Mouse (Mus musculus) embryonic facial prominence, embryonic 15.5 days (tissue): ENCODE data around the gene Ryk. TPM values are rescaled to one million over a fixed set of nuclear protein-coding genes. Genes with fewer than 3 reads are reported as not detected.

Source experiments
- ATAC-seq: fragments of 200-750 bp; cut with Nextera tagmentation; 2 replicates; pipeline ENCODE4 v1.8.0; 2017; ENCODE audit warnings: low read depth, moderate TSS enrichment; ENCODE audit not compliant: insufficient number of reproducible peaks, low FRiP score, low TSS enrichment
- H3K27ac ChIP-seq: fragments of 300-500 bp; sonication (generic); replicated peaks from 2 replicates; pipeline ENCODE4 v1.5.1; 2015; ENCODE audit warnings: mild to moderate bottlenecking, inconsistent platforms
- H3K27me3 ChIP-seq: fragments of 300-500 bp; sonication (generic); 2 replicates; pipeline ENCODE4 v1.6.1; 2015; ENCODE audit warnings: inconsistent platforms
- H3K36me3 ChIP-seq: fragments of 300-500 bp; sonication (generic); 2 replicates; pipeline ENCODE4 v1.6.1; 2015; ENCODE audit warnings: mild to moderate bottlenecking, inconsistent platforms
- H3K4me1 ChIP-seq: fragments of 300-500 bp; sonication (generic); 2 replicates; pipeline ENCODE4 v1.6.1; 2015; ENCODE audit warnings: inconsistent platforms
- H3K4me2 ChIP-seq: fragments of 300-500 bp; sonication (generic); replicated peaks from 2 replicates; pipeline ENCODE4 v1.6.1; 2015; ENCODE audit warnings: mild to moderate bottlenecking, inconsistent platforms
- H3K4me3 ChIP-seq: fragments of 300-500 bp; sonication (generic); replicated peaks from 2 replicates; pipeline ENCODE4 v1.5.1; 2015; ENCODE audit warnings: mild to moderate bottlenecking, inconsistent platforms
- H3K9ac ChIP-seq: fragments of 300-500 bp; sonication (generic); 2 replicates; pipeline ENCODE4 v1.6.1; 2015; ENCODE audit warnings: inconsistent platforms
- H3K9me3 ChIP-seq: fragments of 300-500 bp; sonication (generic); replicated peaks from 2 replicates; pipeline ENCODE4 v1.6.1; 2016; ENCODE audit warnings: inconsistent platforms
- WGBS: fragments of 180-500 bp; shearing (Covaris S2); methylation state at CpG from one replicate; pipeline ENCODE4 v1.1.7; 2015; 5-methylcytosine and 5-hydroxymethylcytosine counted together
- polyA plus RNA-seq: library from polyadenylated mRNA; unstranded; fragments of >200 nt; fragmentation: Nextera tagmentation; extraction: Ambion mirVana; gene quantifications from 2 replicates; pipeline ENCODE4 v1.2.1, GENCODE M21; 2015

Ryk gene
- polyA plus RNA-seq, 1 experiment from 2014 or later, result 24.8 TPM

- Histone ChIP-seq H3K4me3 (peak overlapping the region; percentile 93), H3K9me3 (no peaks in the 10 kb centered on the region), H3K4me2 (peak overlapping the region; percentile 59), H3K4me1 (peaks cover 43% of the 10 kb centered on the region), H3K27me3 (no peaks in the 10 kb centered on the region), H3K27ac (peak overlapping the region; percentile 92), H3K36me3 (no peaks in the 10 kb centered on the region), H3K9ac (no peak overlapping the region)
- WGBS, result 19% methylated on average over 10 of the region's 10 CpGs
- peak; percentile 5; the same call in 1 of the 2 replicates for ATAC-seq
These were observed 339 bp upstream of the Ryk start for GRCm38 (mm10) chr9:102834414-102834741.

- Histone ChIP-seq H3K4me3 (peak overlapping the region; percentile 93), H3K9ac (0 out of 2 replicates have a peak overlapping the region, but pooled peaks have one; percentile 4), H3K27me3 (no peaks in the 10 kb centered on the region), H3K4me1 (peaks cover 60% of the 10 kb centered on the region), H3K4me2 (peak overlapping the region; percentile 59), H3K36me3 (no peaks in the 10 kb centered on the region), H3K9me3 (no peaks in the 10 kb centered on the region), H3K27ac (peak overlapping the region; percentile 92; the same call in 1 of the 2 replicates)
- no peak for ATAC-seq
- WGBS, result 30% methylated on average over 9 of the region's 9 CpGs
These were observed 1.6 kb downstream of the Ryk start for GRCm38 (mm10) chr9:102836279-102836678.

GRCm38 (mm10) chr9:102840792-102841778 lies 6.4 kb downstream of the Ryk start:
- H3K4me3 ChIP-seq, result no peak overlapping the region
- peak overlapping the region; percentile 15 for H3K4me2 ChIP-seq
- no peak for ATAC-seq
- no peak overlapping the region; the same call in 1 of the 2 replicates for H3K27ac ChIP-seq
- no peaks in the 10 kb centered on the region for H3K9me3 ChIP-seq
- H3K9ac ChIP-seq, result no peak overlapping the region
- WGBS, result 16% methylated on average over 16 of the region's 16 CpGs
- peaks cover 75% of the 10 kb centered on the region for H3K4me1 ChIP-seq
- H3K27me3 ChIP-seq, result no peaks in the 10 kb centered on the region
- H3K36me3 ChIP-seq, result no peaks in the 10 kb centered on the region

GRCm38 (mm10) chr9:102841832-102842231 lies 7.1 kb downstream of the Ryk start:
- WGBS, result 21% methylated on average over 1 of the region's 1 CpGs
- H3K9me3 ChIP-seq, result no peaks in the 10 kb centered on the region
- 0 out of 2 replicates have a peak, but pooled peaks have one; percentile 11 for ATAC-seq

GRCm38 (mm10) chr9:102842498-102842897 lies 7.8 kb downstream of the Ryk start:
- 22% methylated on average over 8 of the region's 8 CpGs for WGBS
- H3K4me3 ChIP-seq, result no peak overlapping the region
- H3K4me1 ChIP-seq, result peaks cover 76% of the 10 kb centered on the region
- no peaks in the 10 kb centered on the region for H3K9me3 ChIP-seq
- no peaks in the 10 kb centered on the region for H3K27me3 ChIP-seq
- no peak overlapping the region for H3K9ac ChIP-seq
- peak overlapping the region; percentile 69 for H3K27ac ChIP-seq
- H3K4me2 ChIP-seq, result peak overlapping the region; percentile 25
- peak; percentile 77 for ATAC-seq
- no peaks in the 10 kb centered on the region for H3K36me3 ChIP-seq

More at GRCm38 (mm10) chr9:102841832-102842231, 7.1 kb downstream of the Ryk start:
- Histone ChIP-seq H3K9ac (no peak overlapping the region), H3K4me2 (0 out of 2 replicates have a peak overlapping the region, but pooled peaks have one; percentile 25), H3K27ac (peak overlapping the region; percentile 69; the same call in 1 of the 2 replicates), H3K27me3 (no peaks in the 10 kb centered on the region), H3K4me1 (peaks cover 74% of the 10 kb centered on the region), H3K36me3 (no peaks in the 10 kb centered on the region), H3K4me3 (no peak overlapping the region)

- ATAC-seq, result no peak
- WGBS, result 31% methylated on average over 4 of the region's 4 CpGs
These were observed 8.9 kb downstream of the Ryk start for GRCm38 (mm10) chr9:102843577-102843976.

GRCm38 (mm10) chr9:102845851-102846250 lies 11.1 kb downstream of the Ryk start:
- no peak overlapping the region for H3K4me2 ChIP-seq
- no peaks in the 10 kb centered on the region for H3K36me3 ChIP-seq
- no peak overlapping the region for H3K27ac ChIP-seq
- peaks cover 69% of the 10 kb centered on the region for H3K4me1 ChIP-seq
- no peak for ATAC-seq
- H3K9ac ChIP-seq, result no peak overlapping the region
- no peaks in the 10 kb centered on the region for H3K9me3 ChIP-seq
- no peaks in the 10 kb centered on the region for H3K27me3 ChIP-seq
- no peak overlapping the region for H3K4me3 ChIP-seq
- WGBS, result 74% methylated on average over 6 of the region's 6 CpGs

More at GRCm38 (mm10) chr9:102843577-102843976, 8.9 kb downstream of the Ryk start:
- Histone ChIP-seq H3K9me3 (no peaks in the 10 kb centered on the region), H3K4me1 (peaks cover 85% of the 10 kb centered on the region), H3K36me3 (no peaks in the 10 kb centered on the region), H3K9ac (no peak overlapping the region), H3K27me3 (no peaks in the 10 kb centered on the region), H3K4me3 (no peak overlapping the region), H3K4me2 (no peak overlapping the region), H3K27ac (no peak overlapping the region)

GRCm38 (mm10) chr9:102846348-102846747 lies 11.6 kb downstream of the Ryk start:
- no peak for ATAC-seq
- H3K4me2 ChIP-seq, result no peak overlapping the region
- WGBS, result 65% methylated on average over 5 of the region's 5 CpGs
- no peaks in the 10 kb centered on the region for H3K9me3 ChIP-seq
- H3K27ac ChIP-seq, result peak overlapping the region; percentile 39; the same call in 1 of the 2 replicates
- H3K9ac ChIP-seq, result no peak overlapping the region
- H3K36me3 ChIP-seq, result no peaks in the 10 kb centered on the region
- H3K4me1 ChIP-seq, result peaks cover 64% of the 10 kb centered on the region
- no peaks in the 10 kb centered on the region for H3K27me3 ChIP-seq
- no peak overlapping the region for H3K4me3 ChIP-seq

GRCm38 (mm10) chr9:102852076-102853022 lies 17.6 kb downstream of the Ryk start:
- no peak overlapping the region for H3K4me2 ChIP-seq
- peaks cover 18% of the 10 kb centered on the region for H3K4me1 ChIP-seq
- peaks cover 3% of the 10 kb centered on the region; the same call in 1 of the 2 replicates for H3K36me3 ChIP-seq
- no peak for ATAC-seq
- 76% methylated on average over 13 of the region's 13 CpGs for WGBS
- no peak overlapping the region for H3K27ac ChIP-seq
- H3K4me3 ChIP-seq, result no peak overlapping the region
- H3K9ac ChIP-seq, result no peak overlapping the region
- H3K9me3 ChIP-seq, result no peaks in the 10 kb centered on the region
- H3K27me3 ChIP-seq, result no peaks in the 10 kb centered on the region

GRCm38 (mm10) chr9:102857856-102858255 lies 23.1 kb downstream of the Ryk start:
- H3K9me3 ChIP-seq, result no peaks in the 10 kb centered on the region
- H3K27me3 ChIP-seq, result no peaks in the 10 kb centered on the region
- WGBS, result 66% methylated on average over 2 of the region's 2 CpGs
- no peak overlapping the region for H3K4me2 ChIP-seq
- H3K4me1 ChIP-seq, result peaks cover 27% of the 10 kb centered on the region
- no peak overlapping the region for H3K9ac ChIP-seq
- no peak for ATAC-seq
- H3K4me3 ChIP-seq, result no peak overlapping the region
- H3K36me3 ChIP-seq, result peaks cover 3% of the 10 kb centered on the region; the same call in 1 of the 2 replicates
- H3K27ac ChIP-seq, result peak overlapping the region; percentile 55; the same call in 1 of the 2 replicates
